Comparison of ENCODE assay signal across 19 mouse cellular contexts in the genomic region with DNA sequence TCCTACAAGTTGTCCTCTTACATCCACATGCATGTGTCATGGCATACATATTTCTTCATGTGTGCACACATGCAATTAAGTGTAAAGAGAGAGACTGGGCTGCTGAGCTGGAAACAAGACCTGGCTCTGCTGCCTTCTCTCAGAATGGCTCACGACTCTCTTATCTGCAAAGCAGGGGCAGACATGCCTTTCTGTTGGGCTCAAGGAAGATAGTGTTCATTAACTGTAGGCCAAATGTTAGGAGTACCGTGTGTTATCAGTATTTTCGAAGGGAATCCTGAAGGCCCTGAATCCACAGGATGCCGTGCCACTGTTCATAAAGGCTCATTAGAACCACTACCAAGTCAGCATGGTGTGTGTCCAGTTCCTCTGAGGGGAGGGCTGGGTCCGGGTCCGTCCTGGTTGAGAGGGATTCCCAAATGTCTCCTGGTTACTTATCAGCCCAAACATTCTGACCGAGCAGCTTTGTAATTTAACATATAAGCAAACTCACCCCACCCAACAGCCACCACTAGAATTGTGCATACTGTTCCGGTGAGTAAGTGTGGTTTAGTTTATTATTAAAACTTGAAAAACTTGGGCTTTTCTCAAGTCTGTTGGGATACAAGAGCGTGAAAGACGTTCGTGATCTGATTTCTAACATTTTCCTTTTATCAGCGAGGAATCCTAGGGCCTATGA. TPM values are rescaled to one million over a fixed set of nuclear protein-coding genes. Genes with fewer than 3 reads are reported as not detected.
DNase-seq lines count a peak whose midpoint lies in the region; ATAC-seq and TF ChIP-seq lines count a peak whose summit lies in the region.
"Had no signal": no experiment of that assay in that cellular context is flagged by ENCODE, and none has a peak within 500 bp of the region (broad histone marks: within the 10 kb centered on the region; RNA-seq: fewer than 3 reads in every experiment).

No protein-coding gene starts in this region.

- WGBS in stomach, embryonic 15.5 days, result 79% methylated on average over 12 of the region's 12 CpGs
- WGBS in stomach, postnatal 0 days, result 81% methylated on average over 12 of the region's 12 CpGs
- WGBS in liver, embryonic 13.5 days (ENCODE audit: insufficient replicate concordance), result 43% methylated on average over 12 of the region's 12 CpGs

- no peaks in the 10 kb centered on the region for H3K9me3 ChIP-seq in stomach, embryonic 15.5 days
- H3K9me3 ChIP-seq in stomach, postnatal 0 days (ENCODE audit: control insufficient read depth, low read length), result no peaks in the 10 kb centered on the region
- no peaks in the 10 kb centered on the region for H3K9me3 ChIP-seq in liver, embryonic 13.5 days (replicated peaks)
- H3K9me3 ChIP-seq: embryonic facial prominence, embryonic 12.5 days; midbrain, embryonic 10.5 days; neural tube, embryonic 12.5 days had no signal

- H3K9ac ChIP-seq in stomach, embryonic 15.5 days, result no peak overlapping the region
- H3K9ac ChIP-seq in stomach, postnatal 0 days (ENCODE audit: low read length), result no peak overlapping the region
- H3K9ac ChIP-seq in liver, embryonic 13.5 days, result peak overlapping the region; percentile 48
- H3K9ac ChIP-seq: embryonic facial prominence, embryonic 12.5 days; neural tube, embryonic 12.5 days had no signal

- ATAC-seq in stomach, embryonic 15.5 days (ENCODE audit: insufficient read depth, low FRiP score, low read depth), result peak; percentile 75; the same call in 1 of the 2 replicates
- no peak for ATAC-seq in stomach, postnatal 0 days (ENCODE audit: low FRiP score, low TSS enrichment)
- ATAC-seq in erythroblast, adult 5-6 weeks (replicated peaks; ENCODE audit: low FRiP score, poor library complexity, severe bottlenecking), result peak; percentile 88
- peak; percentile 90 for ATAC-seq in liver, embryonic 13.5 days (ENCODE audit: low read depth)
- ATAC-seq: forebrain, embryonic 16.5 days; inflammation-experienced regulatory T-cells, adult 6 months had no signal

- H3K36me3 ChIP-seq in stomach, embryonic 15.5 days, result peaks cover 5% of the 10 kb centered on the region
- no peaks in the 10 kb centered on the region; the same call in 1 of the 2 replicates for H3K36me3 ChIP-seq in stomach, postnatal 0 days (ENCODE audit: control insufficient read depth, insufficient read depth, low read length)
- peaks cover 26% of the 10 kb centered on the region for H3K36me3 ChIP-seq in liver, embryonic 13.5 days
- peaks cover 37% of the 10 kb centered on the region for H3K36me3 ChIP-seq in myocyte (ENCODE audit: control insufficient read depth, insufficient read depth)

- no peak overlapping the region for H3ac ChIP-seq in myocyte (ENCODE audit: control insufficient read depth, insufficient read length)

- no peak for TF ChIP-seq POLR2A in myocyte (IDR thresholded peaks at IDR 0.05; ENCODE audit: insufficient read length, low read depth)

- no peaks in the 10 kb centered on the region for H3K27me3 ChIP-seq in stomach, embryonic 15.5 days (replicated peaks)
- H3K27me3 ChIP-seq in stomach, postnatal 0 days (ENCODE audit: control insufficient read depth, insufficient read depth, low read length), result no peaks in the 10 kb centered on the region
- no peaks in the 10 kb centered on the region for H3K27me3 ChIP-seq in liver, embryonic 13.5 days
- no peaks in the 10 kb centered on the region for H3K27me3 ChIP-seq in myocyte (ENCODE audit: control insufficient read depth, insufficient read depth, insufficient read length)
- H3K27me3 ChIP-seq: embryonic facial prominence, embryonic 12.5 days; neural tube, embryonic 12.5 days had no signal

- no peaks in the 10 kb centered on the region for H3K4me1 ChIP-seq in stomach, embryonic 15.5 days
- H3K4me1 ChIP-seq in stomach, postnatal 0 days (replicated peaks; ENCODE audit: control insufficient read depth, insufficient read depth), result no peaks in the 10 kb centered on the region
- peaks cover 77% of the 10 kb centered on the region for H3K4me1 ChIP-seq in liver, embryonic 13.5 days (replicated peaks)
- H3K4me1 ChIP-seq: embryonic facial prominence, embryonic 12.5 days; neural tube, embryonic 12.5 days had no signal

- H3K4me2 ChIP-seq in stomach, embryonic 15.5 days, result no peak overlapping the region
- H3K4me2 ChIP-seq in stomach, postnatal 0 days (replicated peaks; ENCODE audit: low read depth), result no peak overlapping the region
- peak overlapping the region; percentile 49 for H3K4me2 ChIP-seq in liver, embryonic 13.5 days
- no peak overlapping the region for H3K4me2 ChIP-seq in myocyte (ENCODE audit: low read depth)
- H3K4me2 ChIP-seq: embryonic facial prominence, embryonic 12.5 days; neural tube, embryonic 12.5 days had no signal

- TF ChIP-seq CTCF in stomach, postnatal 0 days (IDR thresholded peaks at IDR 0.05; ENCODE audit: low read depth), result no peak

- no peaks in the 10 kb centered on the region for H3K79me2 ChIP-seq in myocyte (ENCODE audit: control insufficient read depth, insufficient read depth)

- H3K4me3 ChIP-seq in stomach, embryonic 15.5 days (replicated peaks), result no peak overlapping the region
- no peak overlapping the region for H3K4me3 ChIP-seq in stomach, postnatal 0 days (ENCODE audit: low read depth, low read length)
- no peak overlapping the region for H3K4me3 ChIP-seq in liver, embryonic 13.5 days (replicated peaks)
- no peak overlapping the region for H3K4me3 ChIP-seq in myocyte
- H3K4me3 ChIP-seq: embryonic facial prominence, embryonic 12.5 days; midbrain, embryonic 10.5 days; neural tube, embryonic 12.5 days had no signal

- DNase-seq in stomach, postnatal 0 days (ENCODE audit: low spot score), result no peak
- DNase-seq in liver, embryonic 13.5 days, result peak; percentile 66
- no peak for DNase-seq in layer of hippocampus, adult 11-12 months (ENCODE audit: low spot score)
- no peak for DNase-seq in yolk sac, embryonic 10.5 days (ENCODE audit: low spot score)
- DNase-seq in embryo, embryonic 10 days (ENCODE audit: low spot score), result no peak
- DNase-seq: adrenal gland, postnatal 25 days; cerebellum, adult 2 months; gastrocnemius, postnatal 25 days; heart, postnatal 10 days; lung, adult 18-20 months; thymus, postnatal 4 days had no signal

- no peak for TF ChIP-seq EP300 in stomach, postnatal 0 days (optimal IDR thresholded peaks at IDR 0.05)

- H3K27ac ChIP-seq in stomach, embryonic 15.5 days, result no peak overlapping the region
- no peak overlapping the region for H3K27ac ChIP-seq in stomach, postnatal 0 days (replicated peaks)
- H3K27ac ChIP-seq in liver, embryonic 13.5 days, result peak overlapping the region; percentile 93
- H3K27ac ChIP-seq: embryonic facial prominence, embryonic 12.5 days; midbrain, embryonic 10.5 days; neural tube, embryonic 12.5 days had no signal

TF ChIP-seq in myocyte, 11 proteins besides CTCF, POLR2A, EP300 and RAD21:
- no peak for TF ChIP-seq CEBPB (IDR thresholded peaks at IDR 0.05; ENCODE audit: insufficient read depth, poor library complexity, severe bottlenecking)
- peak; percentile 38 for TF ChIP-seq POLR2AphosphoS2 (IDR thresholded peaks at IDR 0.05; ENCODE audit: insufficient read length, low read depth)
- no peak for TF ChIP-seq TCF3 (IDR thresholded peaks at IDR 0.05; ENCODE audit: insufficient read length, low read depth)
- TF ChIP-seq MAX (IDR thresholded peaks at IDR 0.05; ENCODE audit: low read depth), result no peak
TF ChIP-seq in myocyte: peak in this region for 1.

RNA-seq across cellular contexts. Expression of gene Sh3glb1, which starts 36.9 kb away (rescaled TPM):
- 98.1 and 103 TPM in 2 replicates for polyA plus RNA-seq in stomach, embryonic 15.5 days (2015; fragmentation: Nextera tagmentation; extraction: Ambion mirVana)
- polyA plus RNA-seq in stomach, postnatal 0 days (2015; fragmentation: Nextera tagmentation; extraction: Ambion mirVana), result 125 and 130 TPM in 2 replicates
- 120 and 163 TPM in 2 replicates for total RNA-seq in erythroblast, adult 5-6 weeks (2015; ENCODE audit: low replicate concordance)
- 118 and 151 TPM in 2 replicates for total RNA-seq in erythroblast, adult 5-6 weeks (2017; ENCODE audit: low replicate concordance)
- 88.0 and 103 TPM in 2 replicates for polyA plus RNA-seq in liver, embryonic 13.5 days (2015; fragmentation: Nextera tagmentation; extraction: Ambion mirVana)
- polyA plus RNA-seq in myocyte (2012; fragmentation: generic; extraction: Trizol), result 288 TPM
